Mouse (Mus musculus) kidney, embryonic 14.5 days (tissue): ENCODE data around the gene Scube3. TPM values are rescaled to one million over a fixed set of nuclear protein-coding genes. Genes with fewer than 3 reads are reported as not detected.

Experiments used
- ATAC-seq: fragments of 200-750 bp; cut with Nextera tagmentation; 2 replicates; pipeline ENCODE4 v1.8.0; 2017; ENCODE audit warnings: moderate number of reproducible peaks, mild to moderate bottlenecking, moderate TSS enrichment, moderate library complexity; ENCODE audit not compliant: low FRiP score, low TSS enrichment
- H3K27ac ChIP-seq: fragments of 300-500 bp; sonication (generic); 2 replicates; pipeline ENCODE4 v1.5.1; 2014; ENCODE audit warnings: low read depth, mild to moderate bottlenecking, low read length, moderate library complexity, mixed read lengths
- H3K27me3 ChIP-seq: fragments of 300-500 bp; sonication (generic); 2 replicates; pipeline ENCODE4 v1.6.1; 2014; ENCODE audit warnings: mild to moderate bottlenecking, low read length; ENCODE audit not compliant: control insufficient read depth, insufficient read depth
- H3K36me3 ChIP-seq: fragments of 300-500 bp; sonication (generic); 2 replicates; pipeline ENCODE4 v1.6.1; 2014; ENCODE audit warnings: low read length, mixed read lengths; ENCODE audit not compliant: control insufficient read depth, insufficient read depth
- H3K4me1 ChIP-seq: fragments of 300-500 bp; sonication (generic); 2 replicates; pipeline ENCODE4 v1.6.1; 2014; ENCODE audit warnings: low read length, mixed read lengths; ENCODE audit not compliant: control insufficient read depth, insufficient read depth
- H3K4me2 ChIP-seq: fragments of 300-500 bp; sonication (generic); replicated peaks from 2 replicates; pipeline ENCODE4 v1.6.1; 2014; ENCODE audit warnings: low read depth, mild to moderate bottlenecking, low read length
- H3K4me3 ChIP-seq: fragments of 300-500 bp; sonication (generic); 2 replicates; pipeline ENCODE4 v1.5.1; 2014; ENCODE audit warnings: mild to moderate bottlenecking, low read length
- H3K9ac ChIP-seq: fragments of 300-500 bp; sonication (generic); 2 replicates; pipeline ENCODE4 v1.6.1; 2014; ENCODE audit warnings: low read depth, mild to moderate bottlenecking, low read length, moderate library complexity
- H3K9me3 ChIP-seq: fragments of 300-500 bp; sonication (generic); 2 replicates; pipeline ENCODE4 v1.6.1; 2016; ENCODE audit warnings: low read length; ENCODE audit not compliant: control insufficient read depth
- WGBS: fragments of 180-500 bp; shearing (Covaris S2); extraction: QIAGEN DNeasy Blood & Tissue Kit; methylation state at CpG from one replicate; pipeline ENCODE4 v1.1.7; 2014; 5-methylcytosine and 5-hydroxymethylcytosine counted together
- polyA plus RNA-seq: library from polyadenylated mRNA; unstranded; fragments of >200 nt; fragmentation: Nextera tagmentation; extraction: Ambion mirVana; gene quantifications from 2 replicates; pipeline ENCODE4 v1.2.1, GENCODE M21; 2014

The Scube3 gene
- polyA plus RNA-seq, 1 experiment from 2014 or later, result 31.3 TPM

- ATAC-seq, result peak; percentile 64
These were observed 40.0 kb upstream of the Scube3 start for GRCm38 (mm10) chr17:28101902-28102319.

GRCm38 (mm10) chr17:28104416-28104815, 37.5 kb upstream of the Scube3 start:
- Histone ChIP-seq H3K36me3 (no peaks in the 10 kb centered on the region), H3K4me3 (no peak overlapping the region), H3K27me3 (no peaks in the 10 kb centered on the region), H3K27ac (no peak overlapping the region), H3K4me1 (peaks cover 25% of the 10 kb centered on the region; the same call in 1 of the 2 replicates), H3K9ac (no peak overlapping the region), H3K9me3 (no peaks in the 10 kb centered on the region), H3K4me2 (no peak overlapping the region)
- 65% methylated on average over 6 of the region's 6 CpGs for WGBS
- ATAC-seq, result no peak

More at GRCm38 (mm10) chr17:28101902-28102319, 40.0 kb upstream of the Scube3 start:
- Histone ChIP-seq H3K9me3 (no peaks in the 10 kb centered on the region), H3K9ac (no peak overlapping the region), H3K4me2 (no peak overlapping the region), H3K36me3 (no peaks in the 10 kb centered on the region), H3K4me3 (no peak overlapping the region), H3K27ac (peak overlapping the region; percentile 78), H3K27me3 (no peaks in the 10 kb centered on the region), H3K4me1 (peaks cover 27% of the 10 kb centered on the region)
- WGBS, result 5% methylated on average over 10 of the region's 10 CpGs

GRCm38 (mm10) chr17:28106352-28106751, 35.6 kb upstream of the Scube3 start:
- Histone ChIP-seq H3K9me3 (no peaks in the 10 kb centered on the region), H3K4me2 (no peak overlapping the region), H3K27me3 (no peaks in the 10 kb centered on the region), H3K36me3 (no peaks in the 10 kb centered on the region), H3K27ac (no peak overlapping the region), H3K9ac (no peak overlapping the region), H3K4me3 (no peak overlapping the region), H3K4me1 (peaks cover 17% of the 10 kb centered on the region; the same call in 1 of the 2 replicates)
- no peak for ATAC-seq
- WGBS, result 80% methylated on average over 6 of the region's 6 CpGs

- Histone ChIP-seq H3K27me3 (no peaks in the 10 kb centered on the region), H3K4me2 (no peak overlapping the region), H3K27ac (no peak overlapping the region), H3K36me3 (no peaks in the 10 kb centered on the region), H3K4me1 (peaks cover 13% of the 10 kb centered on the region; the same call in 1 of the 2 replicates), H3K9me3 (no peaks in the 10 kb centered on the region), H3K9ac (no peak overlapping the region), H3K4me3 (no peak overlapping the region)
- ATAC-seq, result peak; percentile 42; the same call in 1 of the 2 replicates
- 9% methylated on average over 14 of the region's 14 CpGs for WGBS
These were observed 34.7 kb upstream of the Scube3 start for GRCm38 (mm10) chr17:28107275-28107674.

GRCm38 (mm10) chr17:28112266-28112665, 29.7 kb upstream of the Scube3 start:
- Histone ChIP-seq H3K4me3 (no peak overlapping the region), H3K27me3 (no peaks in the 10 kb centered on the region), H3K4me1 (peaks cover 1% of the 10 kb centered on the region; the same call in 1 of the 2 replicates), H3K27ac (no peak overlapping the region), H3K4me2 (no peak overlapping the region), H3K9ac (no peak overlapping the region), H3K36me3 (no peaks in the 10 kb centered on the region), H3K9me3 (no peaks in the 10 kb centered on the region)
- no peak for ATAC-seq
- 88% methylated on average over 8 of the region's 8 CpGs for WGBS

GRCm38 (mm10) chr17:28116335-28116734, 25.6 kb upstream of the Scube3 start:
- WGBS, result 90% methylated on average over 9 of the region's 9 CpGs
- ATAC-seq, result no peak
- Histone ChIP-seq H3K27ac (no peak overlapping the region), H3K36me3 (no peaks in the 10 kb centered on the region), H3K9me3 (no peaks in the 10 kb centered on the region), H3K4me2 (no peak overlapping the region), H3K4me3 (no peak overlapping the region), H3K4me1 (no peaks in the 10 kb centered on the region), H3K9ac (no peak overlapping the region; the same call in 1 of the 2 replicates), H3K27me3 (no peaks in the 10 kb centered on the region)

GRCm38 (mm10) chr17:28117451-28118209, 24.3 kb upstream of the Scube3 start:
- ATAC-seq, result no peak
- no peaks in the 10 kb centered on the region for H3K27me3 ChIP-seq
- H3K4me2 ChIP-seq, result no peak overlapping the region
- H3K4me3 ChIP-seq, result no peak overlapping the region
- H3K9me3 ChIP-seq, result no peaks in the 10 kb centered on the region
- H3K36me3 ChIP-seq, result no peaks in the 10 kb centered on the region
- no peak overlapping the region for H3K27ac ChIP-seq
- WGBS, result 59% methylated on average over 19 of the region's 19 CpGs
- no peaks in the 10 kb centered on the region for H3K4me1 ChIP-seq
- no peak overlapping the region for H3K9ac ChIP-seq

- no peaks in the 10 kb centered on the region for H3K36me3 ChIP-seq
- no peak overlapping the region for H3K9ac ChIP-seq
- 89% methylated on average over 5 of the region's 5 CpGs for WGBS
- H3K4me3 ChIP-seq, result no peak overlapping the region
- H3K4me1 ChIP-seq, result no peaks in the 10 kb centered on the region
- no peak overlapping the region for H3K27ac ChIP-seq
- no peaks in the 10 kb centered on the region for H3K27me3 ChIP-seq
- no peaks in the 10 kb centered on the region for H3K9me3 ChIP-seq
- ATAC-seq, result no peak
- H3K4me2 ChIP-seq, result no peak overlapping the region
These were observed 21.5 kb upstream of the Scube3 start for GRCm38 (mm10) chr17:28120460-28120859.

- H3K27ac ChIP-seq, result no peak overlapping the region
- WGBS, result 76% methylated on average over 13 of the region's 13 CpGs
- no peaks in the 10 kb centered on the region for H3K36me3 ChIP-seq
- H3K9ac ChIP-seq, result no peak overlapping the region
- no peaks in the 10 kb centered on the region for H3K9me3 ChIP-seq
- H3K4me1 ChIP-seq, result no peaks in the 10 kb centered on the region
- ATAC-seq, result no peak
- H3K4me3 ChIP-seq, result no peak overlapping the region
- H3K4me2 ChIP-seq, result no peak overlapping the region
- H3K27me3 ChIP-seq, result no peaks in the 10 kb centered on the region
These were observed 19.0 kb upstream of the Scube3 start for GRCm38 (mm10) chr17:28122949-28123348.
